Mouse (Mus musculus): Measurements from ENCODE around the gene Zc3h10.

DNA sequence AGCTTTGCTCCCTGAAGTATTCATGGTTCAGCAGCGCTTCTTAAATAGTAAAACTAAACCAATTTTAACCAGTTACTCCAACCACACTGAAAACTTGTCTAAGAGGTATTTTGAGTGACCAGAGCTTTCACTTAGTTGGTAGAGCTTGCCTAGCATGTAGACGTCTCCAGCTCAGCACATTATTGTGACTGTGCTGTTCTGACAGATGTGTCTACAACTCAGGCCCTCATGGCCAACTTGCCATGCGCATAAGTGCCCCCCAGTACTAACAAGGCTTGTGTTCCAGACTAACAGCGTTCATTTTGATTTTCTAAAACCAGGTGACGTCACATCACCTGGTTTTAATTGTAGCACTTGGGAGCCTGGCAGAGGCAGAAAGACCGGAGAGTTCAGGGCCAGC is 9.4 kb upstream of the Zc3h10 start:
- no peak for TF ChIP-seq POLR2A (IDR thresholded peaks at IDR 0.05; ENCODE audit: extremely low read depth, insufficient read depth, low read length)
- TF ChIP-seq CTCF (IDR thresholded peaks at IDR 0.05; ENCODE audit: extremely low read depth, insufficient read depth, low read length) = no peak

All from cortical plate, adult 2 months (tissue).